Mouse (Mus musculus): ENCODE data around the gene Nlrp6. TPM values are rescaled to one million over a fixed set of nuclear protein-coding genes. Genes with fewer than 3 reads are reported as not detected.

Nlrp6 gene
- polyA plus RNA-seq, 1 experiment from 2014 or later, result 0.07 TPM

- Histone ChIP-seq H3K36me3 (peaks cover 42% of the 10 kb centered on the region), H3K9me3 (replicated peaks) (no peaks in the 10 kb centered on the region), H3K27ac (replicated peaks) (no peak overlapping the region), H3K27me3 (ENCODE audit: low read depth, poor library complexity, severe bottlenecking) (0 out of 2 replicates have a peak, but pooled peaks cover 9% of the 10 kb centered on the region), H3K4me1 (peaks cover 30% of the 10 kb centered on the region), H3K4me3 (no peak overlapping the region)
- DNase-seq (ENCODE audit: low spot score), result no peak
- WGBS, result 91% methylated on average over 7 of the region's 7 CpGs
Observed at GRCm38 (mm10) chr7:140944236-140944635, 23.5 kb downstream of the Nlrp6 start.

GRCm38 (mm10) chr7:140945247-140945646 is 24.5 kb downstream of the Nlrp6 start:
- H3K27ac ChIP-seq (replicated peaks), result no peak overlapping the region
- peaks cover 25% of the 10 kb centered on the region for H3K4me1 ChIP-seq
- H3K9me3 ChIP-seq (replicated peaks), result no peaks in the 10 kb centered on the region
- WGBS, result 92% methylated on average over 5 of the region's 5 CpGs
- H3K4me3 ChIP-seq, result no peak overlapping the region
- H3K36me3 ChIP-seq, result peaks cover 45% of the 10 kb centered on the region
- DNase-seq (ENCODE audit: low spot score), result no peak
- 0 out of 2 replicates have a peak, but pooled peaks cover 3% of the 10 kb centered on the region for H3K27me3 ChIP-seq (ENCODE audit: low read depth, poor library complexity, severe bottlenecking)

- Histone ChIP-seq H3K9me3 (replicated peaks) (no peaks in the 10 kb centered on the region), H3K4me1 (peaks cover 32% of the 10 kb centered on the region), H3K36me3 (peaks cover 45% of the 10 kb centered on the region), H3K4me3 (no peak overlapping the region), H3K27me3 (ENCODE audit: low read depth, poor library complexity, severe bottlenecking) (no peaks in the 10 kb centered on the region), H3K27ac (replicated peaks) (no peak overlapping the region)
- no peak for DNase-seq (ENCODE audit: low spot score)
- 94% methylated on average over 10 of the region's 10 CpGs for WGBS
Observed at GRCm38 (mm10) chr7:140946311-140946710, 25.6 kb downstream of the Nlrp6 start.

- 73% methylated on average over 7 of the region's 7 CpGs for WGBS
Observed at GRCm38 (mm10) chr7:140946980-140947379, 26.3 kb downstream of the Nlrp6 start.

GRCm38 (mm10) chr7:140948161-140948560 is 27.5 kb downstream of the Nlrp6 start:
- no peaks in the 10 kb centered on the region for H3K9me3 ChIP-seq (replicated peaks)
- H3K4me1 ChIP-seq, result peaks cover 22% of the 10 kb centered on the region
- DNase-seq (ENCODE audit: low spot score), result no peak
- no peak overlapping the region for H3K27ac ChIP-seq (replicated peaks)
- WGBS, result 92% methylated on average over 8 of the region's 8 CpGs
- H3K27me3 ChIP-seq (ENCODE audit: low read depth, poor library complexity, severe bottlenecking), result no peaks in the 10 kb centered on the region
- H3K36me3 ChIP-seq, result peaks cover 45% of the 10 kb centered on the region
- no peak overlapping the region for H3K4me3 ChIP-seq

More at GRCm38 (mm10) chr7:140946980-140947379, 26.3 kb downstream of the Nlrp6 start:
- no peak for DNase-seq (ENCODE audit: low spot score)
- peaks cover 32% of the 10 kb centered on the region for H3K4me1 ChIP-seq
- H3K27me3 ChIP-seq (ENCODE audit: low read depth, poor library complexity, severe bottlenecking), result no peaks in the 10 kb centered on the region
- H3K4me3 ChIP-seq, result no peak overlapping the region
- no peak overlapping the region for H3K27ac ChIP-seq (replicated peaks)
- no peaks in the 10 kb centered on the region for H3K9me3 ChIP-seq (replicated peaks)
- peaks cover 45% of the 10 kb centered on the region for H3K36me3 ChIP-seq

GRCm38 (mm10) chr7:140949255-140949654 is 28.6 kb downstream of the Nlrp6 start:
- Histone ChIP-seq H3K4me3 (no peak overlapping the region), H3K36me3 (peaks cover 45% of the 10 kb centered on the region), H3K4me1 (peaks cover 26% of the 10 kb centered on the region), H3K27ac (replicated peaks) (no peak overlapping the region), H3K9me3 (replicated peaks) (no peaks in the 10 kb centered on the region), H3K27me3 (ENCODE audit: low read depth, poor library complexity, severe bottlenecking) (no peaks in the 10 kb centered on the region)
- no peak for DNase-seq (ENCODE audit: low spot score)
- 88% methylated on average over 6 of the region's 6 CpGs for WGBS

- H3K36me3 ChIP-seq, result peaks cover 42% of the 10 kb centered on the region
Observed at GRCm38 (mm10) chr7:140949824-140950530, 29.3 kb downstream of the Nlrp6 start, which contains the start of gene Ifitm5. Gene Ifitm5 (minus strand): TSS chr7:140950291.

GRCm38 (mm10) chr7:140951051-140951450 is 30.3 kb downstream of the Nlrp6 start:
- Histone ChIP-seq H3K27ac (replicated peaks) (0 out of 2 replicates have a peak overlapping the region, but pooled peaks have one; percentile 38), H3K4me3 (no peak overlapping the region), H3K9me3 (replicated peaks) (no peaks in the 10 kb centered on the region), H3K36me3 (peaks cover 33% of the 10 kb centered on the region), H3K27me3 (ENCODE audit: low read depth, poor library complexity, severe bottlenecking) (no peaks in the 10 kb centered on the region), H3K4me1 (peaks cover 44% of the 10 kb centered on the region)
- DNase-seq (ENCODE audit: low spot score), result no peak
- 57% methylated on average over 8 of the region's 8 CpGs for WGBS

More at GRCm38 (mm10) chr7:140949824-140950530, 29.3 kb downstream of the Nlrp6 start, which contains the start of gene Ifitm5:
- H3K4me3 ChIP-seq, result no peak within 1 kb of the TSS
- H3K9me3 ChIP-seq (replicated peaks), result no peaks in the 10 kb centered on the region
- H3K27ac ChIP-seq (replicated peaks), result peak within 1 kb of the TSS; percentile 57
- DNase-seq (ENCODE audit: low spot score), result no peak
- no peaks in the 10 kb centered on the region for H3K27me3 ChIP-seq (ENCODE audit: low read depth, poor library complexity, severe bottlenecking)
- WGBS, result 86% methylated on average over 16 of the region's 16 CpGs
- peaks cover 33% of the 10 kb centered on the region for H3K4me1 ChIP-seq

- H3K9me3 ChIP-seq (replicated peaks), result no peaks in the 10 kb centered on the region
- no peak overlapping the region for H3K4me3 ChIP-seq
- DNase-seq (ENCODE audit: low spot score), result no peak
- no peak overlapping the region for H3K27ac ChIP-seq (replicated peaks)
- WGBS, result 73% methylated on average over 6 of the region's 6 CpGs
- H3K4me1 ChIP-seq, result peaks cover 49% of the 10 kb centered on the region
- H3K36me3 ChIP-seq, result peaks cover 26% of the 10 kb centered on the region
- H3K27me3 ChIP-seq (ENCODE audit: low read depth, poor library complexity, severe bottlenecking), result no peaks in the 10 kb centered on the region
Observed at GRCm38 (mm10) chr7:140951765-140952164, 31.1 kb downstream of the Nlrp6 start.

- Histone ChIP-seq H3K9me3 (replicated peaks) (no peaks in the 10 kb centered on the region), H3K4me3 (no peak overlapping the region), H3K27me3 (ENCODE audit: low read depth, poor library complexity, severe bottlenecking) (no peaks in the 10 kb centered on the region; the same call in 1 of the 2 replicates), H3K4me1 (peaks cover 49% of the 10 kb centered on the region), H3K36me3 (peaks cover 20% of the 10 kb centered on the region), H3K27ac (replicated peaks) (no peak overlapping the region)
- DNase-seq (ENCODE audit: low spot score), result no peak
- WGBS, result 90% methylated on average over 7 of the region's 7 CpGs
Observed at GRCm38 (mm10) chr7:140952441-140952840, 31.7 kb downstream of the Nlrp6 start.

- H3K36me3 ChIP-seq, result peaks cover 13% of the 10 kb centered on the region
- H3K9me3 ChIP-seq (replicated peaks), result no peaks in the 10 kb centered on the region
- 88% methylated on average over 11 of the region's 11 CpGs for WGBS
- no peaks in the 10 kb centered on the region; the same call in 1 of the 2 replicates for H3K27me3 ChIP-seq (ENCODE audit: low read depth, poor library complexity, severe bottlenecking)
- no peak overlapping the region for H3K4me3 ChIP-seq
- H3K27ac ChIP-seq (replicated peaks), result no peak overlapping the region
- DNase-seq (ENCODE audit: low spot score), result no peak
- peaks cover 49% of the 10 kb centered on the region for H3K4me1 ChIP-seq
Observed at GRCm38 (mm10) chr7:140953133-140953532, 32.4 kb downstream of the Nlrp6 start.

GRCm38 (mm10) chr7:140953800-140954732 is 33.4 kb downstream of the Nlrp6 start:
- H3K27me3 ChIP-seq (ENCODE audit: low read depth, poor library complexity, severe bottlenecking), result no peaks in the 10 kb centered on the region; the same call in 1 of the 2 replicates
- H3K27ac ChIP-seq (replicated peaks), result 0 out of 2 replicates have a peak overlapping the region, but pooled peaks have one; percentile 1
- DNase-seq (ENCODE audit: low spot score), result no peak
- H3K9me3 ChIP-seq (replicated peaks), result no peaks in the 10 kb centered on the region
- WGBS, result 66% methylated on average over 15 of the region's 15 CpGs
- peak overlapping the region; percentile 57 for H3K4me3 ChIP-seq
- peaks cover 5% of the 10 kb centered on the region; the same call in 1 of the 2 replicates for H3K36me3 ChIP-seq
- peaks cover 51% of the 10 kb centered on the region for H3K4me1 ChIP-seq
